Mouse (Mus musculus): ENCODE results near the gene Nrp2. TPM values are rescaled to one million over a fixed set of nuclear protein-coding genes. Genes with fewer than 3 reads are reported as not detected.

Nrp2 gene
- total RNA-seq, 1 experiment, result 14.4 TPM

DNA sequence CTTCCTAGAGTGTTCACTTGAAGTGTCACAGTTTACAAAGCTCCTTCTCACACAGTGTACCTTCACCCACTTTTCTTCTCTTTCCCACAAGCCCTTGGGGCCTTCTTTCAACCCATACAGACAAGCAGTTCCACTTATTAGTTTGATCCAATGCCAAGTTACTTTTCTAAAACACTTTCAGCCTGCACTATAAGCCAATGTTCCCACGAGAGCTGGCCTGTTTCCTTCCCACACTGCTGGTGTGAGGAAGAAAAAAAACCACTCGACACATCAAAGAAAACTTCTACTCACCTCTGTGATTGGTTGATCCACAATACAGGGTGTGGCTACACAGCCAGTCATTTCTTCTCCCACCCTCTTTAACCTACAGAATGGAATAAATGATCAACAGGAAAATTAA is 156.0 kb downstream of the Nrp2 start:
- no peak for DNase-seq (ENCODE audit: low read depth, low spot score)
- no peaks in the 10 kb centered on the region for H3K4me1 ChIP-seq (ENCODE audit: control insufficient read depth in 2 of 2, insufficient read depth in 2 of 2, low read length in 2 of 2, poor library complexity in 1 of 2)
- H3K36me3 ChIP-seq (ENCODE audit: control insufficient read depth, insufficient read depth, low read length, poor library complexity, severe bottlenecking), result no peaks in the 10 kb centered on the region
- no peak overlapping the region for H3K27ac ChIP-seq (ENCODE audit: insufficient read depth, low read depth, low read length, poor library complexity, severe bottlenecking)
- in situ Hi-C loops (cut with MboI; ENCODE audit: low sequenced_read_pairs in 2 of 2, unreplicated experiment in 2 of 2), result no loop called here
- no peak overlapping the region for H3K4me3 ChIP-seq (ENCODE audit: insufficient read depth in 1 of 2, low read depth in 1 of 2, low read length in 2 of 2, poor library complexity in 1 of 2, severe bottlenecking in 1 of 2)
- no peaks in the 10 kb centered on the region for H3K9me3 ChIP-seq (ENCODE audit: control insufficient read depth, insufficient read depth, low read depth, low read length)
- TF ChIP-seq MAFK (IDR thresholded peaks at IDR 0.05; ENCODE audit: insufficient read depth, low read depth, low read length) (no peak), HCFC1 (IDR thresholded peaks at IDR 0.05; ENCODE audit: borderline replicate concordance, insufficient read depth, low read length) (no peak), ZC3H11A (IDR thresholded peaks at IDR 0.05; ENCODE audit: borderline replicate concordance, low read depth, low read length) (no peak), ZNF384 (IDR thresholded peaks at IDR 0.05; ENCODE audit: low read depth, low read length) (no peak), CHD2 (IDR thresholded peaks at IDR 0.05; ENCODE audit: low read depth, low read length) (no peak)
- no peak overlapping the region for H3K9ac ChIP-seq (ENCODE audit: insufficient read depth, low read depth, low read length, poor library complexity, severe bottlenecking)

DNA sequence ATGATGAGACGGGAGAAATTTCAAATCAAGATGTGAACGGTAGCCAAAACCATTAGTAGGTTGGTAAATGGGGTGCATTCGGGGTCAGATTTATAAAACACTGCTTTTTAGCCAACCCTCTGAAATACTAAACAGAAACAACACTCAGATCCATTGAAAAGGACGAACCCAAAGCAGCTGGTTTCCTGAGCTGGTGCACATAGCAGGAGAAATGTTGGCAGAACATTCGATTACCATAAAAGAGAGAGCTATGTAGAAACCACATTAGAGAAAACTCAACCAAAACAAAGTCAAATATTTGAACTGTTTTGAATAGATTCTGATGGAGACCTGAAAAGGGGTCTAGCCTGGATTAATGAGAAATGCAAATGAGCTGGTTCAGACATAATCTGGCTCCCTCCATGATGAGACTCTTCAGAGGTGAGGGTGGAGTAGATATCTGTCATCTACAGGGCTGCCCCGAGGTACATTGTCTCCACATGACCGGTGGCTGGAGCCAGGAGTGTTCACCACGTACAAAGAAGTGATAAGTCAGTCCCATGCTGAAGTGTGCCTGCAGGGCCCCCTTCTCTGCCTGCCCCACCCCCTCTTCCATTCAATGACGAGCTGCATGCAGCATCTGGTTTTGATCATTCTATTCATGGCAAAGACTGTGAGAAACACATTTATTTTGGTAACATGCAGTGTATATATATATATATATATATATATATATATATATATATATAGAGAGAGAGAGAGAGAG is 156.6 kb downstream of the Nrp2 start:
- DNase-seq (ENCODE audit: low read depth, low spot score), result no peak
- no peaks in the 10 kb centered on the region for H3K36me3 ChIP-seq (ENCODE audit: control insufficient read depth, insufficient read depth, low read length, poor library complexity, severe bottlenecking)
- TF ChIP-seq HCFC1 (IDR thresholded peaks at IDR 0.05; ENCODE audit: borderline replicate concordance, insufficient read depth, low read length), result no peak
- no peaks in the 10 kb centered on the region for H3K9me3 ChIP-seq (ENCODE audit: control insufficient read depth, insufficient read depth, low read depth, low read length)
- no peak overlapping the region for H3K4me3 ChIP-seq (ENCODE audit: insufficient read depth in 1 of 2, low read depth in 1 of 2, low read length in 2 of 2, poor library complexity in 1 of 2, severe bottlenecking in 1 of 2)
- H3K4me1 ChIP-seq (ENCODE audit: control insufficient read depth in 2 of 2, insufficient read depth in 2 of 2, low read length in 2 of 2, poor library complexity in 1 of 2), result no peaks in the 10 kb centered on the region
- no peak overlapping the region for H3K9ac ChIP-seq (ENCODE audit: insufficient read depth, low read depth, low read length, poor library complexity, severe bottlenecking)
- in situ Hi-C loops (cut with MboI; ENCODE audit: low sequenced_read_pairs in 2 of 2, unreplicated experiment in 2 of 2), result no loop called here
- no peak overlapping the region for H3K27ac ChIP-seq (ENCODE audit: insufficient read depth, low read depth, low read length, poor library complexity, severe bottlenecking)

DNA sequence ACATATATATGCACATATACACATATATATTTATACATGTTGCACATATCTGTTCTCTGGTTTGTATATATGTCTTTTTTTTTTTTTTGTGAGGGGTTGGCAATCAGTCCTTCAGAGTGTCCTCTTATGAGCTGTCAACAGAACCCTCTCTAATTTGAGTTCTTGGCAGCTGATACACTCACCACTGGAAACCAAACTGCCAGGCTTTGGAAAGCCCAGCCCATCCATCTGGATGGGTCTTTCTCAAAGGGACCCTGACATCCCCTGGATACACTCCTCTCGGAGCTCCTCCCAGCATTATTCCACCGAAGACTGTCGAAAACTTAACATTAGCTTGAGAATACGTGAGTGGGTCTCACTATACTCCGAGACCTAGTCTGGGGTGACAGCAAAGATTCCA is 157.2 kb downstream of the Nrp2 start:
- no peaks in the 10 kb centered on the region for H3K36me3 ChIP-seq (ENCODE audit: control insufficient read depth, insufficient read depth, low read length, poor library complexity, severe bottlenecking)
- no peak overlapping the region for H3K4me3 ChIP-seq (ENCODE audit: insufficient read depth in 1 of 2, low read depth in 1 of 2, low read length in 2 of 2, poor library complexity in 1 of 2, severe bottlenecking in 1 of 2)
- TF ChIP-seq MAFK (IDR thresholded peaks at IDR 0.05; ENCODE audit: insufficient read depth, low read depth, low read length) (no peak), ZNF384 (IDR thresholded peaks at IDR 0.05; ENCODE audit: low read depth, low read length) (no peak), ZC3H11A (IDR thresholded peaks at IDR 0.05; ENCODE audit: borderline replicate concordance, low read depth, low read length) (no peak), CHD2 (IDR thresholded peaks at IDR 0.05; ENCODE audit: low read depth, low read length) (no peak), HCFC1 (IDR thresholded peaks at IDR 0.05; ENCODE audit: borderline replicate concordance, insufficient read depth, low read length) (no peak)
- H3K27ac ChIP-seq (ENCODE audit: insufficient read depth, low read depth, low read length, poor library complexity, severe bottlenecking), result no peak overlapping the region
- no peak for DNase-seq (ENCODE audit: low read depth, low spot score)
- no peak overlapping the region for H3K9ac ChIP-seq (ENCODE audit: insufficient read depth, low read depth, low read length, poor library complexity, severe bottlenecking)
- H3K9me3 ChIP-seq (ENCODE audit: control insufficient read depth, insufficient read depth, low read depth, low read length), result no peaks in the 10 kb centered on the region
- in situ Hi-C loops (cut with MboI; ENCODE audit: low sequenced_read_pairs in 2 of 2, unreplicated experiment in 2 of 2), result no loop called here
- H3K4me1 ChIP-seq (ENCODE audit: control insufficient read depth in 2 of 2, insufficient read depth in 2 of 2, low read length in 2 of 2, poor library complexity in 1 of 2), result no peaks in the 10 kb centered on the region

DNA sequence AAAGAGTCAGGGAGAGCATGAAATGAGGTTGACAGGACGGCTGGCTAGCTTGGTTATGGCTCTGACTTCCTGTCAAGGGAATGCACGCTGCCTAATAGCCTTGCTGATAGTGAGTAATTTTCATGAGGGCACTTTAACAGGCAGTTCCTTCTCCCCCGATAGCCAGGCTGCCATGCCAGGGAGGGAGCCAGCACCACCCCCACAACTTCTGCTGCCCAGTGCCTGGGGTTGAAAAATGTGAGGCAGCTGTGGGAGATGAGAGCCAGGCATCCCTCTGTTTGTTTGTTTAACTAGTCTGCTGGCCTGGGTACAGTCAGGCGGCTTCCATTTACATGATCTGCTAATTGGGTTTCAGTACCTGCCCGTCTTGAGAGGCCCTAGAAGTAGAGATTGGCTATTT is 157.7 kb downstream of the Nrp2 start:
- no peak for DNase-seq (ENCODE audit: low read depth, low spot score)
- H3K27ac ChIP-seq (ENCODE audit: insufficient read depth, low read depth, low read length, poor library complexity, severe bottlenecking), result no peak overlapping the region

More for the DNA sequence above, 157.7 kb downstream of the Nrp2 start:
- TF ChIP-seq ZNF384 (IDR thresholded peaks at IDR 0.05; ENCODE audit: low read depth, low read length), result no peak
- no peak for TF ChIP-seq CHD2 (IDR thresholded peaks at IDR 0.05; ENCODE audit: low read depth, low read length)
- no peak for TF ChIP-seq HCFC1 (IDR thresholded peaks at IDR 0.05; ENCODE audit: borderline replicate concordance, insufficient read depth, low read length)
- Histone ChIP-seq H3K4me1 (ENCODE audit: control insufficient read depth in 2 of 2, insufficient read depth in 2 of 2, low read length in 2 of 2, poor library complexity in 1 of 2) (no peaks in the 10 kb centered on the region), H3K9ac (ENCODE audit: insufficient read depth, low read depth, low read length, poor library complexity, severe bottlenecking) (no peak overlapping the region), H3K36me3 (ENCODE audit: control insufficient read depth, insufficient read depth, low read length, poor library complexity, severe bottlenecking) (no peaks in the 10 kb centered on the region), H3K4me3 (ENCODE audit: insufficient read depth in 1 of 2, low read depth in 1 of 2, low read length in 2 of 2, poor library complexity in 1 of 2, severe bottlenecking in 1 of 2) (no peak overlapping the region), H3K9me3 (ENCODE audit: control insufficient read depth, insufficient read depth, low read depth, low read length) (no peaks in the 10 kb centered on the region)
- in situ Hi-C loops (cut with MboI; ENCODE audit: low sequenced_read_pairs in 2 of 2, unreplicated experiment in 2 of 2), result no loop called here
